Mouse (Mus musculus): ENCODE measurements at regions not wholly inside any gene's neighbourhood (a gene's known extent, or its start where the extent isn't known, plus 50 kb on each side); places are given as distances from the start of the nearest gene placed in this dataset.

DNA sequence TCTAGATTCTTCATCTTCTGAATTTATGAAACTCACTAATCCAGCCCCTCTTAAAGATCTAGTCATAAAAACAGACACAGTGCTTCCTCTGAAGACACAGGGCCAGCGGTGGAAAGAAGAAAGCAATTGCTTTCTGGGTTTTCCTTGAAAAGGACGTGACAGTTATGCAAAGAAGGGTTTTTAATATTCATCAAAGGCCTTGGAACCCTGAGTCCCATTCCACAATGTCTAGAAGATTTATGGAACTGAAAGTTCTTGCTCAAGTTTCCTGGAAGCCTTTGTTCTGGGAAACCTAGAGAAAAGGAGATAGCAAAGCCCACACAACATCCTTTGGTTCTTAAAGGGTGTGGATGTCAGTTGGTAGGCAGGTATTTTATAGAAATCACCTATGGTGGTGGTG is 346.0 kb downstream of the Gm45692 start:
- whole genome bisulfite sequencing = 57% methylated on average over 2 of the region's 2 CpGs
- peaks cover 8% of the 10 kb centered on the region for H3K27me3 ChIP-seq (ENCODE audit: control insufficient read depth, insufficient read depth, low read length)
- H3K36me3 ChIP-seq (ENCODE audit: control insufficient read depth, insufficient read depth, low read length) = no peaks in the 10 kb centered on the region
- H3K9me3 ChIP-seq (ENCODE audit: control insufficient read depth, low read length) = no peaks in the 10 kb centered on the region
- H3K9ac ChIP-seq (ENCODE audit: low read depth, low read length) = no peak overlapping the region
- no peak for ATAC-seq (ENCODE audit: low FRiP score, low TSS enrichment)
- H3K4me1 ChIP-seq (ENCODE audit: control insufficient read depth, insufficient read depth, low read length) = no peaks in the 10 kb centered on the region
- no peak overlapping the region for H3K4me3 ChIP-seq (ENCODE audit: low read length)
- no peak overlapping the region for H3K4me2 ChIP-seq (replicated peaks; ENCODE audit: low read depth, low read length)
- no peak overlapping the region for H3K27ac ChIP-seq (ENCODE audit: low read depth, low read length)

DNA sequence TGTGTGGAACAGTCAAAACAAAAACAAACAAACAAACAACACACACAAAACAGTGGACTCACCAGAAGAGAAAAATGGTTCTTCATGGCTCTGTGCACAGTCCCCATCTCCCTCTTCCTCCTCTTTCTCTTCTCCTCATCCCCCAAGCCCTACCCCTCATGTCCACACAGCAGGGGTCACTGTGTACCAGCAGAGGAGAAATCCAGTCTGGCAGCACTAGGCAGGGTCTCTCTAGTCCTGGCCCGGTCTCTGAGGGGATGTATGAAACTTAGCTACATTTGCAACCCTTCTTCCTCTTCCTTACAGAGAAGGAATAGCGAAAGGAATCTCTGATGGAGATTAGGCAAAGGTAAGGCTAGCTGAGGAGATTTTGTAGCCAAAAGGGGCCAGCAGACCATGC is 349.1 kb downstream of the Gm45692 start:
- Histone ChIP-seq H3K4me1 (ENCODE audit: control insufficient read depth, insufficient read depth, low read length) (0 out of 2 replicates have a peak, but pooled peaks cover 7% of the 10 kb centered on the region), H3K36me3 (ENCODE audit: control insufficient read depth, insufficient read depth, low read length) (no peaks in the 10 kb centered on the region), H3K9me3 (ENCODE audit: control insufficient read depth, low read length) (no peaks in the 10 kb centered on the region), H3K4me3 (ENCODE audit: low read length) (no peak overlapping the region), H3K27me3 (ENCODE audit: control insufficient read depth, insufficient read depth, low read length) (peaks cover 8% of the 10 kb centered on the region), H3K9ac (ENCODE audit: low read depth, low read length) (no peak overlapping the region), H3K4me2 (replicated peaks; ENCODE audit: low read depth, low read length) (no peak overlapping the region), H3K27ac (ENCODE audit: low read depth, low read length) (no peak overlapping the region)
- 79% methylated on average over 2 of the region's 2 CpGs for WGBS
- ATAC-seq (ENCODE audit: low FRiP score, low TSS enrichment) = no peak

GRCm38 (mm10) chr8:26469705-26470104 is 350.4 kb downstream of the Gm45692 start:
- ATAC-seq (ENCODE audit: low FRiP score, low TSS enrichment) = no peak
- peaks cover 8% of the 10 kb centered on the region for H3K27me3 ChIP-seq (ENCODE audit: control insufficient read depth, insufficient read depth, low read length)
- H3K27ac ChIP-seq (ENCODE audit: low read depth, low read length) = no peak overlapping the region
- WGBS = 56% methylated on average over 6 of the region's 6 CpGs
- H3K36me3 ChIP-seq (ENCODE audit: control insufficient read depth, insufficient read depth, low read length) = no peaks in the 10 kb centered on the region
- no peak overlapping the region for H3K4me2 ChIP-seq (replicated peaks; ENCODE audit: low read depth, low read length)
- no peak overlapping the region for H3K9ac ChIP-seq (ENCODE audit: low read depth, low read length)
- H3K4me3 ChIP-seq (ENCODE audit: low read length) = no peak overlapping the region
- no peaks in the 10 kb centered on the region for H3K9me3 ChIP-seq (ENCODE audit: control insufficient read depth, low read length)
- 0 out of 2 replicates have a peak, but pooled peaks cover 7% of the 10 kb centered on the region for H3K4me1 ChIP-seq (ENCODE audit: control insufficient read depth, insufficient read depth, low read length)

DNA sequence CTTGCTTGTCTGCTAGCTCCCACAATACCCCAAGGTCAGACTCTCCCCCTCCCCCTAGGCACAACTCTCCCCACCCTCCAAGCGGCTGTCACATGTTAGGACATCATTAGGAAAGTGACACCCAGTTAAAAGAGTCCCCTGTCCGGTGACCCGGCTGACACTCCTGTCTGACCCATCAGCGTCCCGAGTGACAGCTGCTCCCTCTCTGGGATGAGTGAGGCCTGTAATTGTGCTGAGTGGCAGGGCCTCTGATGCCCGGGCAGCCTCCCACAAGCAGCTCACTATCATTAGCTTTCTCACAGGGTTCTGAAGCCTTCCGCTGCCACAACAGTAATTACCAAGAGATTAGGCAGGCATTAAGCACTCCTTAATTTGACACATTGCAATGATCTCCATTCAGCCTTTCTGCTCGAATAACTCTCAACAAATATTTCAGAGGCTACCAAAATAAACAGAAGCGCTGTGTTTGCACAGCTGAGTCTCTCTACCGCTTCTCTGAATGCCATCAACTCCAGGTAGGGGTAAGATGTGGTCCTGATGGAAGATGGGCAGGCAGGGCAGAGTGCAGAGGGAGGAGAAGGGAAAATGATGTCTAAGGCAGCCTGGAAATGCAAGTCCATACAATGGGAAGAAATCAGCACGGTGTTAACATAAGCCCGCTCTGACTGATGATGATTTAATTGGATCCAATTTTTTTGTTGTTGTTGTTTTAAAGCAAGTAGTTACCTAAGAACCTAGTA is 352.6 kb downstream of the Gm45692 start:
- Histone ChIP-seq H3K27me3 (ENCODE audit: control insufficient read depth, insufficient read depth, low read length) (peaks cover 8% of the 10 kb centered on the region), H3K36me3 (ENCODE audit: control insufficient read depth, insufficient read depth, low read length) (no peaks in the 10 kb centered on the region), H3K4me3 (ENCODE audit: low read length) (no peak overlapping the region), H3K4me1 (ENCODE audit: control insufficient read depth, insufficient read depth, low read length) (0 out of 2 replicates have a peak, but pooled peaks cover 7% of the 10 kb centered on the region), H3K9ac (ENCODE audit: low read depth, low read length) (no peak overlapping the region), H3K27ac (ENCODE audit: low read depth, low read length) (no peak overlapping the region), H3K9me3 (ENCODE audit: control insufficient read depth, low read length) (no peaks in the 10 kb centered on the region), H3K4me2 (replicated peaks; ENCODE audit: low read depth, low read length) (no peak overlapping the region)
- WGBS = 14% methylated on average over 12 of the region's 12 CpGs
- ATAC-seq (ENCODE audit: low FRiP score, low TSS enrichment) = peak; percentile 89

DNA sequence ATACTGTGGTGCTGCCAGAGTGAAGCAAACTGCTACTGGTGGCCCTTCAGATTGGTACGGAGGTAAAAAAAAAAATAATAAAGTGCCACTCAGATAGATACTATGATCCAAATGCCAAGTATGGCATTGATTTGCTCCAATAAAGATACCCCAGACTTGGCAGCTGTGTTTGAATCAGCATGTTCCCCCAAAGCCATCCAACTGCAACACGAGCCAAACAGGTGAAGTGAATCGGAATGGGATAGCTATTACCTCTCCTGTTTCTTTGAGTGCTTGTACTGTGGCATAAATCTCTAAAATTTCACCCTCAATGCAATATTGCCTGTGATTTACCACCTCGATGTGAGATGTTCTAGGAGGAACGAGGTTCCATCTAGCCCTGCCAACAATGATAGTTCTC is 365.4 kb downstream of the Gm45692 start:
- 88% methylated on average over 5 of the region's 5 CpGs for WGBS
- H3K9ac ChIP-seq (ENCODE audit: low read depth, low read length) = no peak overlapping the region

DNA sequence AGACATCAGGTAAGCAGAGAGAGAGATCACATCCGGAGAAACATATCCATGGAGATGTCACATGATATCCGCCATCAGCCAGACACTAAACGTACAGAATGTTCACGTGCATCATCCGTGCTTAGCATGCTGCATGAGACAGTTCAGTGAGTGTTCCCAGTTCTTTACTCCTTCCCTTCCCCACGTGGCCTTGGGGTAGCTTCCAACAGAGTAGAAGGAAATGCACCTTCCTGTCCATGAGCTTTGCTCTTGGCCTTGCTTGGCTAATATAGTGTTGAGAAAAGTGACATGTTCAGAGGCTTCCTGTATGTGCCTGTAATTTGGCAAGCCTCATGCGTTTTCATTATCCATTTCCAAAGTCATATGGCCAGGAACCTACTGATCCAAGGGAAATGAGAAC is 368.5 kb downstream of the Gm45692 start:
- Histone ChIP-seq H3K4me3 (ENCODE audit: low read length) (no peak overlapping the region), H3K27ac (ENCODE audit: low read depth, low read length) (no peak overlapping the region), H3K4me2 (replicated peaks; ENCODE audit: low read depth, low read length) (no peak overlapping the region), H3K9me3 (ENCODE audit: control insufficient read depth, low read length) (no peaks in the 10 kb centered on the region), H3K9ac (ENCODE audit: low read depth, low read length) (no peak overlapping the region), H3K36me3 (ENCODE audit: control insufficient read depth, insufficient read depth, low read length) (no peaks in the 10 kb centered on the region), H3K4me1 (ENCODE audit: control insufficient read depth, insufficient read depth, low read length) (no peaks in the 10 kb centered on the region), H3K27me3 (ENCODE audit: control insufficient read depth, insufficient read depth, low read length) (peaks cover 6% of the 10 kb centered on the region)
- 80% methylated on average over 7 of the region's 7 CpGs for WGBS
- no peak for ATAC-seq (ENCODE audit: low FRiP score, low TSS enrichment)

More for the DNA sequence above, 365.4 kb downstream of the Gm45692 start:
- H3K4me2 ChIP-seq (replicated peaks; ENCODE audit: low read depth, low read length) = no peak overlapping the region
- no peak overlapping the region for H3K27ac ChIP-seq (ENCODE audit: low read depth, low read length)
- H3K4me1 ChIP-seq (ENCODE audit: control insufficient read depth, insufficient read depth, low read length) = no peaks in the 10 kb centered on the region
- H3K36me3 ChIP-seq (ENCODE audit: control insufficient read depth, insufficient read depth, low read length) = no peaks in the 10 kb centered on the region
- no peaks in the 10 kb centered on the region; the same call in none of the 2 replicates for H3K27me3 ChIP-seq (ENCODE audit: control insufficient read depth, insufficient read depth, low read length)
- no peak overlapping the region for H3K4me3 ChIP-seq (ENCODE audit: low read length)
- no peaks in the 10 kb centered on the region for H3K9me3 ChIP-seq (ENCODE audit: control insufficient read depth, low read length)
- ATAC-seq (ENCODE audit: low FRiP score, low TSS enrichment) = no peak

DNA sequence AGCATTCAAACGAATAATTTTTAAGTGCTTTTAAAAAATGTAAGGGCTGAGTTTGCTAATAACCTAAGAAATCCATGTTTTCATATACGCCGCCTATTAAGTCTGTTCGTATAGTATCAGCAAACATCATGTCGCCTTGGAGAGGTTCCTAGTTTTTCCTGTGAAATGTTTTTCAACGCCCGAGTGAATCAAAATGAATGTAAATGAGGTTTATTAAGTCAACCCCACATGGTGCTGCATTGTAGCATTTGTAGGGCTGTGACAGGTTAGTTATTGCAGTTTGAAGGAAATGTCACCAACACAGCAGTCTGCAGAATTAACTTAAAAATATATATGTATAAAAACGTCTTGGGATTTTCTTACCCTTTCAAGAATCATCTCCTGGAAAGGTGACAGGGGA is 369.3 kb downstream of the Gm45692 start:
- ATAC-seq (ENCODE audit: low FRiP score, low TSS enrichment) = no peak
- 62% methylated on average over 8 of the region's 8 CpGs for WGBS
- no peaks in the 10 kb centered on the region for H3K9me3 ChIP-seq (ENCODE audit: control insufficient read depth, low read length)
- H3K27ac ChIP-seq (ENCODE audit: low read depth, low read length) = no peak overlapping the region
- no peak overlapping the region for H3K4me3 ChIP-seq (ENCODE audit: low read length)
- peaks cover 6% of the 10 kb centered on the region for H3K27me3 ChIP-seq (ENCODE audit: control insufficient read depth, insufficient read depth, low read length)
- H3K4me2 ChIP-seq (replicated peaks; ENCODE audit: low read depth, low read length) = no peak overlapping the region
- no peaks in the 10 kb centered on the region for H3K4me1 ChIP-seq (ENCODE audit: control insufficient read depth, insufficient read depth, low read length)
- no peaks in the 10 kb centered on the region for H3K36me3 ChIP-seq (ENCODE audit: control insufficient read depth, insufficient read depth, low read length)
- no peak overlapping the region for H3K9ac ChIP-seq (ENCODE audit: low read depth, low read length)

DNA sequence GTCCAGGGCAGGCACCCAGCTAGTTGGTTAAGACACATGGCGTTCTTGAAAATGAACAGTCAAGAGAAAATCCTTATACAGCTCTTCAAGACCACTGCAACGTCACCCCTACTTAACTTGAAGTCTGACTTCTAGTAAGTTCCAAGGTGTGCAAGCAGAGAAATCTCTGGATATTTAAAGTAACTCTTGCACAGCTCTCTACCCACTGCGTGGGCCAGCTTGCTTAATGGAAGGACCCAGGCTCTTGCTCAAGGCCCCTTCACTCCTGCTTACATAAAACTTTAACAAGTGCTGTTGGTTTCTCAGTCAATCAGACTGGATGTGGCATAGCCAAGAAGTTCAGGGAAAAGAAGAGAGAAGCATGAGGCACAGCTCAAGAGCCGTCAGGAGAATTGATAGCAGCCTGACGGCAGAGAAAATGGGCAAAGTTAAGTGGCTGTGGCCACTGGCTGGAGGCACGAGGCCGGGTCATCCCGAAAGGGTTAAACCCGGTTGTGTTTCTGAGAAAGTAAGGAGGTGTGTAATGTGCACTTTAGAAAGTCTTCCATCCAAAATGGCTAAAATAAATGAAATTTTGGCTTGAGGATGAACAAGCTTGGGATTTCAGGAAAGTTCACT is 382.0 kb downstream of the Gm45692 start:
- no peak overlapping the region for H3K9ac ChIP-seq (ENCODE audit: low read depth, low read length)
- 42% methylated on average over 9 of the region's 9 CpGs for WGBS

More for the DNA sequence above, 382.0 kb downstream of the Gm45692 start:
- ATAC-seq (ENCODE audit: low FRiP score, low TSS enrichment) = no peak
- H3K9me3 ChIP-seq (ENCODE audit: control insufficient read depth, low read length) = no peaks in the 10 kb centered on the region
- H3K4me3 ChIP-seq (ENCODE audit: low read length) = no peak overlapping the region
- H3K4me2 ChIP-seq (replicated peaks; ENCODE audit: low read depth, low read length) = no peak overlapping the region
- no peaks in the 10 kb centered on the region for H3K36me3 ChIP-seq (ENCODE audit: control insufficient read depth, insufficient read depth, low read length)
- peaks cover 14% of the 10 kb centered on the region; the same call in 1 of the 2 replicates for H3K4me1 ChIP-seq (ENCODE audit: control insufficient read depth, insufficient read depth, low read length)
- peaks cover 10% of the 10 kb centered on the region; the same call in 1 of the 2 replicates for H3K27me3 ChIP-seq (ENCODE audit: control insufficient read depth, insufficient read depth, low read length)
- no peak overlapping the region for H3K27ac ChIP-seq (ENCODE audit: low read depth, low read length)
